Comparison of ENCODE assay signal across 8 mouse cellular contexts in genomic region chr10:58675533-58675932, GRCm38 (mm10). TPM values are rescaled to one million over a fixed set of nuclear protein-coding genes. Genes with fewer than 3 reads are reported as not detected.
DNase-seq lines count a peak whose midpoint lies in the region; ATAC-seq and TF ChIP-seq lines count a peak whose summit lies in the region.

TSS of gene Edar (minus strand) at chr10:58675654.

- H3K79me2 ChIP-seq in heart, adult 2 months (replicated peaks; ENCODE audit: control insufficient read depth, insufficient read depth, low read length), result no peaks in the 10 kb centered on the region

- no peak for TF ChIP-seq POLR2A in heart, adult 2 months (IDR thresholded peaks at IDR 0.05; ENCODE audit: insufficient read depth, low read depth, low read length)

- TF ChIP-seq CTCF in heart, adult 2 months (IDR thresholded peaks at IDR 0.05), result peak; percentile 99; the same call in 1 of the 2 replicates

- no peaks in the 10 kb centered on the region for H3K4me1 ChIP-seq in embryonic facial prominence, embryonic 11.5 days (ENCODE audit: control insufficient read depth, insufficient read depth, low read length)
- H3K4me1 ChIP-seq in heart, adult 2 months (ENCODE audit: control insufficient read depth, insufficient read depth, low read length), result no peaks in the 10 kb centered on the region
- no peaks in the 10 kb centered on the region for H3K4me1 ChIP-seq in limb, embryonic 11.5 days (ENCODE audit: control insufficient read depth, insufficient read depth, low read length)
- H3K4me1 ChIP-seq in midbrain, embryonic 12.5 days, result peaks cover 23% of the 10 kb centered on the region

- no peaks in the 10 kb centered on the region for H3K9me3 ChIP-seq in embryonic facial prominence, embryonic 11.5 days (replicated peaks; ENCODE audit: control insufficient read depth, low read length)
- no peaks in the 10 kb centered on the region for H3K9me3 ChIP-seq in limb, embryonic 11.5 days (ENCODE audit: control insufficient read depth, low read length)
- no peaks in the 10 kb centered on the region for H3K9me3 ChIP-seq in midbrain, embryonic 12.5 days

- no peak within 1 kb of the TSS for H3K27ac ChIP-seq in embryonic facial prominence, embryonic 11.5 days (replicated peaks; ENCODE audit: low read depth, low read length)
- H3K27ac ChIP-seq in heart, adult 2 months, result no peak within 1 kb of the TSS
- no peak within 1 kb of the TSS for H3K27ac ChIP-seq in limb, embryonic 11.5 days (replicated peaks; ENCODE audit: low read depth, low read length)
- no peak within 1 kb of the TSS for H3K27ac ChIP-seq in midbrain, embryonic 12.5 days (replicated peaks)

- 0 out of 2 replicates have a peak, but pooled peaks cover 2% of the 10 kb centered on the region for H3K27me3 ChIP-seq in embryonic facial prominence, embryonic 11.5 days (ENCODE audit: control insufficient read depth, insufficient read depth, low read length)
- H3K27me3 ChIP-seq in heart, adult 2 months (ENCODE audit: control insufficient read depth, insufficient read depth, low read length), result no peaks in the 10 kb centered on the region
- H3K27me3 ChIP-seq in limb, embryonic 11.5 days (ENCODE audit: control insufficient read depth, insufficient read depth, low read length), result no peaks in the 10 kb centered on the region
- H3K27me3 ChIP-seq in midbrain, embryonic 12.5 days, result peaks cover 15% of the 10 kb centered on the region; the same call in 1 of the 2 replicates

- intact Hi-C loops in heart, adult 2 months (cut with DNase I), result loop anchor here (5.0 kb wide), 1 partner anchor 113 kb away; no protein-coding TSS in a partner anchor

- no peaks in the 10 kb centered on the region for H3K36me3 ChIP-seq in embryonic facial prominence, embryonic 11.5 days (replicated peaks; ENCODE audit: control insufficient read depth, insufficient read depth, low read depth, low read length)
- no peaks in the 10 kb centered on the region for H3K36me3 ChIP-seq in heart, adult 2 months (ENCODE audit: control insufficient read depth, insufficient read depth, low read length)
- no peaks in the 10 kb centered on the region for H3K36me3 ChIP-seq in limb, embryonic 11.5 days (ENCODE audit: control insufficient read depth, insufficient read depth, low read length)
- no peaks in the 10 kb centered on the region for H3K36me3 ChIP-seq in midbrain, embryonic 12.5 days

- TF ChIP-seq EP300 in heart, adult 2 months (IDR thresholded peaks at IDR 0.05; ENCODE audit: insufficient read depth, low read depth, low read length), result no peak

- peak within 1 kb of the TSS; percentile 27 for H3K4me3 ChIP-seq in embryonic facial prominence, embryonic 11.5 days (ENCODE audit: low read depth, low read length)
- H3K4me3 ChIP-seq in heart, adult 2 months, result peak within 1 kb of the TSS; percentile 34
- 0 out of 2 replicates have a peak within 1 kb of the TSS, but pooled peaks have one; percentile 19 for H3K4me3 ChIP-seq in limb, embryonic 11.5 days (ENCODE audit: low read depth, low read length)
- peak within 1 kb of the TSS; percentile 28 for H3K4me3 ChIP-seq in midbrain, embryonic 12.5 days

- H3K9ac ChIP-seq in embryonic facial prominence, embryonic 11.5 days (replicated peaks; ENCODE audit: low read length), result peak within 1 kb of the TSS; percentile 41; the same call in 1 of the 2 replicates
- peak within 1 kb of the TSS; percentile 24; the same call in 1 of the 2 replicates for H3K9ac ChIP-seq in heart, adult 2 months (ENCODE audit: low read depth, low read length)
- no peak within 1 kb of the TSS for H3K9ac ChIP-seq in limb, embryonic 11.5 days (ENCODE audit: low read length)
- H3K9ac ChIP-seq in midbrain, embryonic 12.5 days (replicated peaks), result no peak within 1 kb of the TSS

- ATAC-seq in embryonic facial prominence, embryonic 11.5 days (replicated peaks; ENCODE audit: insufficient number of reproducible peaks, low FRiP score, low TSS enrichment, low read depth), result peak; percentile 70; the same call in 1 of the 2 replicates
- peak; percentile 93 for ATAC-seq in limb, embryonic 11.5 days (ENCODE audit: insufficient number of reproducible peaks, low FRiP score, low TSS enrichment, low read depth)
- ATAC-seq in midbrain, embryonic 12.5 days (ENCODE audit: low FRiP score, low read depth), result peak; percentile 73

- peak within 1 kb of the TSS; percentile 51 for H3K4me2 ChIP-seq in embryonic facial prominence, embryonic 11.5 days (ENCODE audit: low read depth, low read length)
- H3K4me2 ChIP-seq in limb, embryonic 11.5 days (ENCODE audit: low read depth, severe bottlenecking), result peak within 1 kb of the TSS; percentile 42
- H3K4me2 ChIP-seq in midbrain, embryonic 12.5 days (replicated peaks), result peak within 1 kb of the TSS; percentile 51

- under 1% methylated on average over 20 of the region's 20 CpGs for WGBS in embryonic facial prominence, embryonic 11.5 days
- WGBS in heart, adult 2 months, result 2% methylated on average over 20 of the region's 20 CpGs
- 2% methylated on average over 20 of the region's 20 CpGs for WGBS in limb, embryonic 11.5 days
- 4% methylated on average over 20 of the region's 20 CpGs for WGBS in midbrain, embryonic 12.5 days

- peak; percentile 85 for DNase-seq in adrenal gland, postnatal 25 days
- DNase-seq in embryonic facial prominence, embryonic 11.5 days (ENCODE audit: low spot score), result peak; percentile 88
- DNase-seq in heart, adult 2 months, result peak; percentile 75 to 81
- peak; percentile 81 for DNase-seq in kidney, adult 18-20 months
- peak; percentile 93 for DNase-seq in limb, embryonic 11.5 days (ENCODE audit: low spot score)
- peak; percentile 30 to 63 for DNase-seq in spleen, adult 18-20 months
- DNase-seq in adipocyte (ENCODE audit: low spot score), result no peak

RNA-seq across cellular contexts. Expression of gene Edar, which starts in this region (rescaled TPM):
- 0.21 and 0.24 TPM in 2 replicates for total RNA-seq in adrenal gland, postnatal 25 days (2021)
- polyA plus RNA-seq in embryonic facial prominence, embryonic 11.5 days (2014; fragmentation: Nextera tagmentation; extraction: Ambion mirVana), result 0.52 and 0.78 TPM in 2 replicates
- under 1 TPM; 0.39 to 0.47 TPM for total RNA-seq in heart, adult 2 months (2021)
- 0.31 and 0.38 TPM in 2 replicates for polyA plus RNA-seq in heart, adult 2 months (2012; rRNA removed)
- polyA plus RNA-seq in limb, embryonic 11.5 days (2014; fragmentation: Nextera tagmentation; extraction: Ambion mirVana), result 2.5 and 3.0 TPM in 2 replicates
- polyA plus RNA-seq in midbrain, embryonic 12.5 days (2016; fragmentation: Nextera tagmentation; extraction: Ambion mirVana), result 0.33 and 0.34 TPM in 2 replicates

Comparison
In these comparisons a context has a peak if more than half of its experiments do, and no peak if none do; other contexts are left out.
1. Peak in DNase-seq in adrenal gland, postnatal 25 days; RNA of the gene not detected or under 1 TPM.
2. Peak in DNase-seq, ATAC-seq, H3K4me3 ChIP-seq, H3K9ac ChIP-seq and H3K4me2 ChIP-seq in embryonic facial prominence, embryonic 11.5 days; RNA of the gene not detected or under 1 TPM.
3. Peak in DNase-seq, H3K4me3 ChIP-seq and H3K9ac ChIP-seq in heart, adult 2 months; RNA of the gene not detected or under 1 TPM.
4. Peak in ATAC-seq, H3K4me3 ChIP-seq and H3K4me2 ChIP-seq in midbrain, embryonic 12.5 days; RNA of the gene not detected or under 1 TPM.